Mouse (Mus musculus) cerebellum, adult 2 months (tissue): ENCODE results near the gene Tomm20l.

ENCODE experiments used
- CTCF ChIP-seq: fragments of 200-500 bp; IDR thresholded peaks from 2 replicates; pipeline ENCODE4 v1.5.1; 2011; ENCODE audit warnings: low read depth, mild to moderate bottlenecking, control low read depth, low read length, moderate library complexity, borderline replicate concordance; ENCODE audit not compliant: insufficient read depth
- POLR2A ChIP-seq: fragments of 200-500 bp; IDR thresholded peaks from 2 replicates; pipeline ENCODE4 v1.6.1; 2011; ENCODE audit warnings: low read length, control low read depth, borderline replicate concordance; ENCODE audit not compliant: insufficient read depth

DNA sequence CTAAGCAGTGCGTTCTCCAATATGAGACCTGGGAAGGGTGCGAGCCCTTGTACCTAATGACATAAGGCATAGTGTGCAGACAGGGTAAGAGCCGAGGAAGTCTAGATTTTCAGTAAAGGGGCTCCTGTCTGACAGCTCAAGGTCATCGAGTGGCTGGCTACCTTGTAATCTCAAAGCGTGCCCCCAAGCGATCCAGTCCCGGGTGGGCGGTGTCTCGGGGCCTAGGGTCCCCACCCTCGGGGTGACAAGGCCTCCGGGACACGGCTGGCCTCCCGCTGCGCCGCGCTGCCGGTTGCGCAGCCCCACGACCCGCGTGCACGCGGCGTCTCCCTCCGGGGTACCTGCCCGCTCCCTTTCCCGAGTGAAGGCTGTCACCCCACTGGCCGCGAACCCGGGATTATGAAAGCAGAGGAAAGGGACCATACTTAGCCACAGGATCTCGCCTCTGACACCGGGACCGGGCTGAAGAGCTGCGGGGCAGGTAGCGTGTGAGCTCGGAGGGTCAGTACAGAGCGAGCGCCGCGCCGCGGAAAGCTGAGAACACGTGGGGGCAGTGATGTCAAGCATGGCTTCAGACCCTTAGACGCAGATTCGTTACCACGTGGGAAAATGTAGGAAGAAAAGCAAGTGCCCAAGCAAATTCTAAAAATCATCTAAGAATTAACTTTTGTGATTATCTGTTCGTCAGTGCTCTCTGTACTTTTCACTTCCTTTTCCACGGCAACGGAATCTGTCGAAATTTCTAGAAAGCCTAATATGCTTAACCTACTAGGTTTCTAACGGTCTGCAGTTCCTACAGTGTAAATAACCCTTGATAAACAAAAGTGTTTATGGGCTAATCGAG, 25.1 kb downstream of the Tomm20l start, which contains the start of the genes Timm9 and 2700049A03Rik:
- TF ChIP-seq CTCF, result no peak
- peak; percentile 91 for TF ChIP-seq POLR2A
